Mouse (Mus musculus) bone marrow, adult 2 months (tissue): Measurements from ENCODE around the gene Mertk. TPM values are rescaled to one million over a fixed set of nuclear protein-coding genes. Genes with fewer than 3 reads are reported as not detected.

ENCODE experiments used
- H3K27ac ChIP-seq: fragments of 200-500 bp; 2 replicates; pipeline ENCODE4 v1.5.1; 2012; ENCODE audit warnings: low read depth, mild to moderate bottlenecking, control low read depth, inconsistent platforms, low read length; ENCODE audit not compliant: control insufficient read depth, poor library complexity, insufficient read depth
- H3K4me1 ChIP-seq: fragments of 200-500 bp; 2 replicates; pipeline ENCODE4 v1.6.1; 2011; ENCODE audit warnings: low read length; ENCODE audit not compliant: control insufficient read depth, insufficient read depth
- H3K4me3 ChIP-seq: fragments of 200-500 bp; replicated peaks from 2 replicates; pipeline ENCODE3; 2011; ENCODE audit warnings: mild to moderate bottlenecking, low read depth, low read length, control low read depth; ENCODE audit not compliant: control insufficient read depth
- CTCF ChIP-seq: fragments of 200-500 bp; IDR thresholded peaks from 2 replicates; pipeline ENCODE4 v1.5.1; 2011; ENCODE audit warnings: low read length, control low read depth; ENCODE audit not compliant: control insufficient read depth, insufficient read depth
- POLR2A ChIP-seq: fragments of 200-500 bp; IDR thresholded peaks from 2 replicates; pipeline ENCODE4 v1.6.1; 2011; ENCODE audit warnings: low read depth, mild to moderate bottlenecking, control low read depth, low read length, borderline replicate concordance; ENCODE audit not compliant: control insufficient read depth
- WGBS: fragments of 180-500 bp; shearing (Covaris S2); methylation state at CpG from one replicate; pipeline ENCODE4 v1.1.7; 2018; 5-methylcytosine and 5-hydroxymethylcytosine counted together
- polyA plus RNA-seq: library from polyadenylated mRNA; stranded (reverse); fragments of >200 nt; gene quantifications from 2 replicates; pipeline ENCODE4 v1.2.4, GENCODE M21; 2011; ENCODE audit warnings: low replicate concordance; ENCODE audit not compliant: missing spikeins, insufficient read depth, insufficient read length

Gene Mertk
- polyA plus RNA-seq, 1 experiment = 4.9 TPM

DNA sequence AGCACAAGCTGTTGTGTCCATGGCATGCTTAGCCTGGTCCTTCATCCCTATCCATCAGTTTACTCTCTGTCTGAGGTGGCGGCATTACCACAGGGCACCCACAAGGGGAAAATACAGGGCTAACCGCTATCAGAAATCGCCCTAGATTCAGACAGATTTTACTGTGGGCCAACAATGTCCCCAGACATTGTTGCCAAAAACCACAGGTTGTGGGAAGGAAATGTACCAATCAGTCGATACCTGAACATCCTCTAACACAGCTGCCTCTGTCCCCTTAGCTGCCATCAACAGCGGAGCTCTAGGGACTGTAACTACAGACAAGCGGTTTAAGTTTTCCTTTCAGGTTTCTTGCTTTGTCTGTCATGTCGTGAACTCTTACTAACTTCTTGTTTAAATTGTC is 86.1 kb downstream of the Mertk start:
- no peak overlapping the region for H3K4me3 ChIP-seq
- WGBS = 10% methylated on average over 7 of the region's 7 CpGs
- H3K4me1 ChIP-seq = peaks cover 1% of the 10 kb centered on the region; the same call in 1 of the 2 replicates
- no peak overlapping the region for H3K27ac ChIP-seq
- TF ChIP-seq POLR2A = no peak
- TF ChIP-seq CTCF = no peak

DNA sequence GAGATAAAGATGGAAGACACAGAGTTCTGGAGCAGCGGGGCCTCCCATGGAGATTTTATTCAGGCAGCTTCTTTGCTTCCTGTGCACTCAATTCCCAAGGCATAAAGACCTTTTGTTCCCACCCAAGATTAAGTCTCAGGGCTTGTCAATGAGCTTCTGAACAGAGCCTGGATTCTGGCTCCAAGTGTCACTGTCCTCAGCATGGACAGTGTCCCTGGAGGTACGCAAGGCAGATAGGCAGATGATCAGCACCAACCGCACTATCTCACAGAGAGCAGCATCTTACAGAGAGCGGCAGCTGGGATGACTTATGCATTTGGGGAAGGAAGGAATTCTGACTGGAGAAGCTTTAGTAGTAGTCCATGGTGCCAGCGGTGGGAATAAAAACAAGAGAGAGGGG is 87.6 kb downstream of the Mertk start:
- Histone ChIP-seq H3K4me1 (peaks cover 1% of the 10 kb centered on the region; the same call in 1 of the 2 replicates), H3K4me3 (no peak overlapping the region), H3K27ac (no peak overlapping the region)
- WGBS = 84% methylated on average over 5 of the region's 5 CpGs
- TF ChIP-seq CTCF (no peak), POLR2A (no peak)

DNA sequence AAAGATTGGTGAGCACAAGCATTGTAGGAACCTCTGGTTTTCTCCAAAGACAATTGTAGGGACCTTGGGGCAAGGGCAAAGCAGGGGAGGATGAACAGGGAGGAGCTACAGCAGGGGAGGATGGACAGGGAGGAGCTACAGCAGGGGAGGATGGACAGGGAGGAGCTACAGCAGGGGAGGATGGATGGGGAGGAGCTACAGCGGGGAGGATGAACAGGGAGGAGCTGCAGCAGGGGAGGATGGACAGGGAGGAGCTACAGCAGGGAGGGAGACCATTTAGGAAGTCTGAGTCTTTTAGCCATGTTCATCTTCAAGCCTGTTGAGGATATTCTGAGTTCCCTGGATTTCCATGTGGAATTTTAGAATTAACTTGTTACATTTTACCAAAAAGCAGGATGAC is 88.0 kb downstream of the Mertk start:
- no peak for TF ChIP-seq CTCF
- TF ChIP-seq POLR2A = no peak
- peaks cover 1% of the 10 kb centered on the region; the same call in 1 of the 2 replicates for H3K4me1 ChIP-seq
- WGBS = 65% methylated on average over 1 of the region's 1 CpGs
- H3K4me3 ChIP-seq = no peak overlapping the region
- H3K27ac ChIP-seq = no peak overlapping the region

DNA sequence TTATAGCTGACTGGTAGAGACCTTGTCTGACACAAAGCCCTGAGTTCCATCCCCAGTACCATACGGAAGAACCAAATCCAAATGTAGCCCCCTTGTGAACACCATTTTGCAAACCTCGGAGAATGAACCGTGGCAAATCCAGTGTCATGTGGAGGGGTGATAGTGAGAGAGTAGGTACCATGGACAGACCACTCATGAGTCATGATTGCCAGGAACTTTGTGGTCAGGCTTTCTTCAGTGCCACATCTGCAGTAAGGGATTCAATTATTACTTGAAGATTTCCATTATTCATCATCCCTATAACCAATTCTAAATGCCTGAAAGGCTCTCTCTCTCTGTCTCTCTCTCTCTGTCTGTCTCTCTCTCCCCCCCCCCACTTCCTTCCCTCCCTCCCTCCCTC is 89.0 kb downstream of the Mertk start:
- TF ChIP-seq CTCF = no peak
- TF ChIP-seq POLR2A = no peak
- WGBS = 46% methylated on average over 3 of the region's 3 CpGs
- Histone ChIP-seq H3K4me1 (peaks cover 1% of the 10 kb centered on the region; the same call in 1 of the 2 replicates), H3K4me3 (no peak overlapping the region), H3K27ac (no peak overlapping the region)

DNA sequence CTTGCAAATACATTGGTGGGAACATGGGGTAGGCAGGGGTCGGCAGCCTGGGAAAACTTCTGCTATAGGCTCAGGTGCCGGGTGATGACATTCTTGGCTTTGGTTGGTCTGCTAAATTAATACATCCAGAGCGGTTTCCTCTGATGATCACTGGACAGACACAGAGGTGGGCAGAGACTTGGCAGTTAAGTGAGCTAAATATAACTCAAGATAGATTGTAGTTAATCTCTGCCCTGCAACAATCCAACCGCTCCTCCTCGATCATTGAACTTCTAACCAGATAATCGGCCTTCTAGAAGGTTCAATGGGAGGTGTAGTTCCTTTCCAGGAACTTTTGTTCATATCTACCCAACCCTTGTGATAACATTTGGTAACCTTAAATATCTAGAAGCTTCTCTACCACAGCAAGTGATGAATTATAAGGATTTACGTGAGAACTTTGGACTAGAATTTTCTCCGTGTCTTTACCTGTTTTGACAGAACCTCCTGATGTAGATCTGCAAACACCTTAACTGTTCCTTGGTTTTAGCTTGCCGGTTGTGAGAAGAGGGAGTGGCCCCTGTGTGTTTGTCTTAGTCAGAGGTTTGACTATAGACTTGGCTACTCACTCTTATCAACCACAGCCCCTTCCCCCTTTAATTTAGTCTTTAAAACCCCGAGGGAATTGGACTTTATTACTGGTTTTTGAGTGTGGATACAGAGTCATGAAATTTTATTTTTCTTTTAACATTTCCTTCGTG is 92.3 kb downstream of the Mertk start:
- no peak overlapping the region for H3K4me3 ChIP-seq
- TF ChIP-seq CTCF (no peak), POLR2A (no peak)
- no peak overlapping the region for H3K27ac ChIP-seq
- no peaks in the 10 kb centered on the region; the same call in 1 of the 2 replicates for H3K4me1 ChIP-seq
- 78% methylated on average over 11 of the region's 11 CpGs for WGBS

DNA sequence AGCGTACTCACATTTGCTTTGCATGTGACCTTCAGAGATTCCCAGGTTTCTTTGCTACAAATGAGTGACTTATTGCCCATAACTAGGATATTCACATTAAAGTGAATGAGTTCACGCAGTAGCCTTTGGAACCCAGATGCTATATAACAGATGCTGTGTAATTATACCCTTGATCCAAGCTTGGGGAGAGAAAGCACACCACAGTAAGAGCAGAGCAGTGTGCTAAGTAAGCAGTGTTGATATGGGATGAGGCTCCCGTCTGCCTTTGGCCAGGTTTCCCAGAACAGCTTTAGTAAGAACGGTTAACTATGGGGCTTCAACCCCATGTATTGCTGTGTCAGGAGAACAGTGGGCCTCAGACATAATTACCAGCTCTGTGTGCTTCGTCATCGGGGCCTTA is 95.2 kb downstream of the Mertk start:
- H3K4me1 ChIP-seq = no peaks in the 10 kb centered on the region; the same call in 1 of the 2 replicates
- H3K27ac ChIP-seq = no peak overlapping the region
- no peak for TF ChIP-seq POLR2A
- TF ChIP-seq CTCF = no peak
- no peak overlapping the region for H3K4me3 ChIP-seq
- 86% methylated on average over 6 of the region's 6 CpGs for WGBS

DNA sequence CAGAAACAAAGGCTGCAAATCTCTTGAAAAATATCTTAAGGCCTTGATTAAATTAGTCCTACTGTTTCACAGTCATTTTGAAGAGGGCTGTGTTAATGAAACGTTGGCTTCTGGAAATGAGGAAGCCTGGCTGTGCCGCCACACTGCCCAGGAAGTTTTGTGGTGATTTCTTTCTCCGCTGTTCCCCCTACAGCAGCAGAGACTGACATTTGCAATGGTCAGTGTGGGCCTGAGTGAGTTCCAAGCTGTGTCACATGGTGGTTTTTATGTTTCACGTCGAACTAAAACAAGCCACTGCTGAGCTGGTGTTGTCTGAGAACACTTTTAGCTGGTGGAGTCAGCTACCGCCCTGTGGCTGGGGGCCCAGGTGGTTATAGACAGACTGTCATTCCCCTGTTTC is 97.7 kb downstream of the Mertk start:
- 9% methylated on average over 6 of the region's 6 CpGs for WGBS
- H3K4me3 ChIP-seq = no peak overlapping the region
- no peaks in the 10 kb centered on the region; the same call in 1 of the 2 replicates for H3K4me1 ChIP-seq
- 0 out of 2 replicates have a peak overlapping the region, but pooled peaks have one; percentile 19 for H3K27ac ChIP-seq
- no peak for TF ChIP-seq CTCF
- no peak for TF ChIP-seq POLR2A

DNA sequence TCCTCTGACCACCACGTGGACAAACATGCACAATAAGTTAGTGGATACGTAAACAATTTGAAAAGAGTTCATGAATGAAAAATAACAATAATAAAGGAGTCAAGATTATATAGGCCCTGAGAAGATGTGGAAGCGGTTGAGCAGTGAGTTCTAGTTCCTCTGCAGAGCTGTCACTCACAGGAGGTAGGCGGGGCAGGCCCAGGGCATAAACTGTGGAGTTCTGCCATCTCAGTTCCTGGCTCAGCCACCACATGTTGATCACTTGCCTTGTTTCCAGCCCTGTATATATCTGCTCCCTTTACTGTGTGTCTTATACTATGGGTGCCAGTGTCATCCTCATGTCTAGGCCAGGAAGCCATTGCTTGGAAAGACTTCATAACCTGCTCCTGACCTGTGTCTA is 104.7 kb downstream of the Mertk start:
- TF ChIP-seq CTCF (no peak), POLR2A (no peak)
- WGBS = 78% methylated on average over 4 of the region's 4 CpGs
- no peak overlapping the region for H3K27ac ChIP-seq

More for the DNA sequence above, 104.7 kb downstream of the Mertk start:
- no peak overlapping the region for H3K4me3 ChIP-seq
- H3K4me1 ChIP-seq = no peaks in the 10 kb centered on the region
